In genomic region chr9:102577480-102577879, GRCm38 (mm10) we compare ENCODE assay signal across 11 mouse cellular contexts. TPM values are rescaled to one million over a fixed set of nuclear protein-coding genes. Genes with fewer than 3 reads are reported as not detected.
A peak's percentile ranks its signal among the peaks of the same experiment; 100 is the strongest.
DNase-seq lines count a peak whose midpoint lies in the region; ATAC-seq and TF ChIP-seq lines count a peak whose summit lies in the region.
"Had no signal": no experiment of that assay in that cellular context is flagged by ENCODE, and none has a peak within 500 bp of the region (broad histone marks: within the 10 kb centered on the region; RNA-seq: fewer than 3 reads in every experiment).

No protein-coding gene starts in this region.

- H3K9ac ChIP-seq in heart, embryonic 11.5 days (ENCODE audit: low read depth, low read length) = no peak overlapping the region
- H3K9ac ChIP-seq in intestine, embryonic 15.5 days = no peak overlapping the region
- H3K9ac ChIP-seq in stomach, postnatal 0 days (ENCODE audit: low read length) = no peak overlapping the region
- H3K9ac ChIP-seq: neural tube, embryonic 13.5 days had no signal

- peaks cover 7% of the 10 kb centered on the region for H3K4me1 ChIP-seq in heart, embryonic 11.5 days (ENCODE audit: control insufficient read depth, insufficient read depth, low read length)
- H3K4me1 ChIP-seq in lung, adult 2 months (ENCODE audit: control insufficient read depth, insufficient read depth, low read length) = no peaks in the 10 kb centered on the region
- H3K4me1 ChIP-seq in intestine, embryonic 15.5 days (replicated peaks) = no peaks in the 10 kb centered on the region
- no peaks in the 10 kb centered on the region for H3K4me1 ChIP-seq in stomach, postnatal 0 days (replicated peaks; ENCODE audit: control insufficient read depth, insufficient read depth)

- H3K27me3 ChIP-seq in heart, embryonic 11.5 days (ENCODE audit: control insufficient read depth, insufficient read depth, low read length) = no peaks in the 10 kb centered on the region
- no peaks in the 10 kb centered on the region for H3K27me3 ChIP-seq in intestine, embryonic 15.5 days (replicated peaks)
- H3K27me3 ChIP-seq in stomach, postnatal 0 days (ENCODE audit: control insufficient read depth, insufficient read depth, low read length) = no peaks in the 10 kb centered on the region
- H3K27me3 ChIP-seq: neural tube, embryonic 13.5 days had no signal

- H3K9me3 ChIP-seq in heart, embryonic 11.5 days (replicated peaks; ENCODE audit: control insufficient read depth, low read length) = no peaks in the 10 kb centered on the region
- H3K9me3 ChIP-seq in intestine, embryonic 15.5 days = no peaks in the 10 kb centered on the region
- H3K9me3 ChIP-seq in stomach, postnatal 0 days (ENCODE audit: control insufficient read depth, low read length) = no peaks in the 10 kb centered on the region
- H3K9me3 ChIP-seq: neural tube, embryonic 13.5 days had no signal

- peak; percentile 5 for DNase-seq in adrenal gland, adult 2 months
- DNase-seq in adrenal gland, postnatal 14 days = no peak
- peak; percentile 4 for DNase-seq in 3T3-L1 (ENCODE audit: low read depth, low spot score)
- DNase-seq in lung, adult 2 months = peak; percentile 10
- DNase-seq in stomach, postnatal 0 days (ENCODE audit: low spot score) = no peak
- DNase-seq in spleen, adult 18-20 months = no peak
- DNase-seq: cerebellum, postnatal 36 days; gastrocnemius, postnatal 14 days had no signal

- no peak overlapping the region for H3K4me2 ChIP-seq in heart, embryonic 11.5 days
- no peak overlapping the region for H3K4me2 ChIP-seq in intestine, embryonic 15.5 days (replicated peaks)
- no peak overlapping the region for H3K4me2 ChIP-seq in stomach, postnatal 0 days (replicated peaks; ENCODE audit: low read depth)
- H3K4me2 ChIP-seq: neural tube, embryonic 13.5 days had no signal

- ATAC-seq in heart, embryonic 11.5 days (replicated peaks; ENCODE audit: insufficient number of reproducible peaks, low FRiP score, low TSS enrichment) = no peak
- ATAC-seq in intestine, embryonic 15.5 days = no peak
- ATAC-seq in stomach, postnatal 0 days (ENCODE audit: low FRiP score, low TSS enrichment) = no peak

- WGBS in heart, embryonic 11.5 days (ENCODE audit: insufficient replicate concordance) = 59% methylated on average over 5 of the region's 5 CpGs
- 13% methylated on average over 5 of the region's 5 CpGs for WGBS in lung, adult 2 months
- 62% methylated on average over 5 of the region's 5 CpGs for WGBS in intestine, embryonic 15.5 days
- WGBS in stomach, postnatal 0 days = 53% methylated on average over 5 of the region's 5 CpGs

- H3K4me3 ChIP-seq in heart, embryonic 11.5 days (ENCODE audit: low read depth, low read length) = no peak overlapping the region
- H3K4me3 ChIP-seq in lung, adult 2 months (replicated peaks; ENCODE audit: extremely low read depth, low read depth, low read length) = no peak overlapping the region
- H3K4me3 ChIP-seq in intestine, embryonic 15.5 days (replicated peaks) = no peak overlapping the region
- H3K4me3 ChIP-seq in stomach, postnatal 0 days (ENCODE audit: low read depth, low read length) = no peak overlapping the region
- H3K4me3 ChIP-seq: neural tube, embryonic 13.5 days had no signal

- no peak for TF ChIP-seq EP300 in stomach, postnatal 0 days (optimal IDR thresholded peaks at IDR 0.05)

- peak overlapping the region; percentile 64 for H3K27ac ChIP-seq in heart, embryonic 11.5 days (ENCODE audit: low read depth, low read length)
- no peak overlapping the region for H3K27ac ChIP-seq in intestine, embryonic 15.5 days
- H3K27ac ChIP-seq in stomach, postnatal 0 days (replicated peaks) = no peak overlapping the region
- H3K27ac ChIP-seq: neural tube, embryonic 13.5 days had no signal

- TF ChIP-seq POLR2A in lung, adult 2 months (IDR thresholded peaks at IDR 0.05; ENCODE audit: borderline replicate concordance, extremely low read depth, low read depth, low read length) = no peak

- no peaks in the 10 kb centered on the region for H3K36me3 ChIP-seq in heart, embryonic 11.5 days (ENCODE audit: control insufficient read depth, insufficient read depth, low read length)
- no peaks in the 10 kb centered on the region for H3K36me3 ChIP-seq in intestine, embryonic 15.5 days
- no peaks in the 10 kb centered on the region for H3K36me3 ChIP-seq in stomach, postnatal 0 days (ENCODE audit: control insufficient read depth, insufficient read depth, low read length)
- H3K36me3 ChIP-seq: neural tube, embryonic 13.5 days had no signal

- TF ChIP-seq CTCF in lung, adult 2 months (IDR thresholded peaks at IDR 0.05; ENCODE audit: insufficient read depth, low read length) = no peak
- no peak for TF ChIP-seq CTCF in stomach, postnatal 0 days (IDR thresholded peaks at IDR 0.05; ENCODE audit: low read depth)

RNA-seq across cellular contexts. Expression of gene Anapc13, which starts 48.6 kb away (rescaled TPM):
- 100 to 1,000 TPM; 386 to 423 TPM for total RNA-seq in adrenal gland, adult 2 months (2021)
- 31.7 and 41.1 TPM in 2 replicates for polyA plus RNA-seq in adrenal gland, adult 2 months (2012; rRNA removed)
- total RNA-seq in adrenal gland, postnatal 14 days (2021) = 286 and 307 TPM in 2 replicates
- 201 and 210 TPM in 2 replicates for polyA plus RNA-seq in heart, embryonic 11.5 days (2014; fragmentation: Nextera tagmentation; extraction: Ambion mirVana)
- 52.0 and 65.4 TPM in 2 replicates for polyA plus RNA-seq in lung, adult 2 months (2012; rRNA removed)
- 194 and 206 TPM in 2 replicates for polyA plus RNA-seq in intestine, embryonic 15.5 days (2015; fragmentation: Nextera tagmentation; extraction: Ambion mirVana)
- polyA plus RNA-seq in stomach, postnatal 0 days (2015; fragmentation: Nextera tagmentation; extraction: Ambion mirVana) = 172 and 179 TPM in 2 replicates

RNA-seq across cellular contexts. Expression of gene Cep63, which starts 48.9 kb away (rescaled TPM):
- 10 to 100 TPM; 26.8 to 41.6 TPM for total RNA-seq in adrenal gland, adult 2 months (2021)
- 2.6 TPM in 2 replicates for polyA plus RNA-seq in adrenal gland, adult 2 months (2012; rRNA removed)
- 37.7 and 40.3 TPM in 2 replicates for total RNA-seq in adrenal gland, postnatal 14 days (2021)
- polyA plus RNA-seq in heart, embryonic 11.5 days (2014; fragmentation: Nextera tagmentation; extraction: Ambion mirVana) = 34.2 and 48.8 TPM in 2 replicates
- polyA plus RNA-seq in lung, adult 2 months (2012; rRNA removed) = 3.1 and 5.2 TPM in 2 replicates
- polyA plus RNA-seq in intestine, embryonic 15.5 days (2015; fragmentation: Nextera tagmentation; extraction: Ambion mirVana) = 42.0 and 47.7 TPM in 2 replicates
- polyA plus RNA-seq in stomach, postnatal 0 days (2015; fragmentation: Nextera tagmentation; extraction: Ambion mirVana) = 24.4 and 27.8 TPM in 2 replicates

Comparison
In these comparisons a context has a peak if more than half of its experiments do, and no peak if none do; other contexts are left out.
1. DNase-seq: peak in adrenal gland, adult 2 months (single experiment), 3T3-L1 (single experiment) and lung, adult 2 months (single experiment); none in adrenal gland, postnatal 14 days (single experiment), stomach, postnatal 0 days (single experiment) and spleen, adult 18-20 months (0 of 2).